Mouse (Mus musculus): ENCODE results near the gene Rbm34.

DNA sequence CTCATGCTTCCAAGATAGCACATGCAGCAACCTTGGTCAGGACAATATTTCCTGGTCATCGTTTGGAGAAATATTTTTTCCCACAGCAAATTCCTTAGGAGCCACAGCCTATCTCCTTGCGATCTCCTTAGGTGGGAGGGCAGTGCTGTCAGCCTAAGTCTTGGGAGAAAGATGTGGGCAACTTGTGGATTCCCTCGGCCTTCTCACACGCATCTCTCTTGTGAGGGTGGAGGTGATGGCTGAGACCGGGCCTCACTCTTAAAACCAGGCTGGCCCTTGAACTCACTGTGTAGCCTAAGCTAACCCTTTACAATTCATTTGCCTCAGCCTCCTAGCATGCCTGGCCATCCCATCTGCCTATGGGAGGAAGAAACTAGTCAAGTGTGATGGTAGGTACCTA is 51.2 kb downstream of the Rbm34 start:
- no peak for TF ChIP-seq CTCF (IDR thresholded peaks at IDR 0.05; ENCODE audit: borderline replicate concordance, extremely low read depth, insufficient read depth, insufficient read length)
- no peak for TF ChIP-seq POLR2A (IDR thresholded peaks at IDR 0.05; ENCODE audit: borderline replicate concordance, extremely low read depth, insufficient read depth, insufficient read length, poor library complexity, severe bottlenecking)
